Mouse (Mus musculus) hindbrain, embryonic 15.5 days (tissue): ENCODE results near the gene Serpina3f. TPM values are rescaled to one million over a fixed set of nuclear protein-coding genes. Genes with fewer than 3 reads are reported as not detected.
"Not testable (repeated sequence)": the region's sequence is repeated elsewhere in the genome, so short reads cannot be mapped to it uniquely, and the experiment has no call there.

Source experiments
- ATAC-seq: fragments of 200-750 bp; cut with Nextera tagmentation; 2 replicates; pipeline ENCODE4 v1.8.0; 2017; ENCODE audit warnings: low read depth, moderate number of reproducible peaks, moderate TSS enrichment; ENCODE audit not compliant: low FRiP score
- H3K27ac ChIP-seq: fragments of 300-500 bp; sonication (generic); replicated peaks from 2 replicates; pipeline ENCODE4 v1.5.1; 2015; ENCODE audit warnings: mild to moderate bottlenecking, inconsistent platforms
- H3K27me3 ChIP-seq: fragments of 300-500 bp; sonication (generic); 2 replicates; pipeline ENCODE4 v1.6.1; 2015; ENCODE audit warnings: control low read depth, inconsistent platforms
- H3K36me3 ChIP-seq: fragments of 300-500 bp; sonication (generic); 2 replicates; pipeline ENCODE4 v1.6.1; 2015; ENCODE audit warnings: control low read depth, inconsistent platforms
- H3K4me1 ChIP-seq: fragments of 300-500 bp; sonication (generic); replicated peaks from 2 replicates; pipeline ENCODE4 v1.6.1; 2015; ENCODE audit warnings: control low read depth, inconsistent platforms
- H3K4me2 ChIP-seq: fragments of 300-500 bp; sonication (generic); 2 replicates; pipeline ENCODE4 v1.6.1; 2015; ENCODE audit warnings: moderate library complexity, mild to moderate bottlenecking, inconsistent platforms
- H3K4me3 ChIP-seq: fragments of 300-500 bp; sonication (generic); 2 replicates; pipeline ENCODE4 v1.5.1; 2015; ENCODE audit warnings: mild to moderate bottlenecking, inconsistent platforms
- H3K9ac ChIP-seq: fragments of 300-500 bp; sonication (generic); 2 replicates; pipeline ENCODE4 v1.6.1; 2015; ENCODE audit warnings: inconsistent platforms
- H3K9me3 ChIP-seq: fragments of 300-500 bp; sonication (generic); 2 replicates; pipeline ENCODE4 v1.6.1; 2016; ENCODE audit warnings: control low read depth, inconsistent platforms
- WGBS: fragments of 180-500 bp; shearing (Covaris S2); methylation state at CpG from one replicate; pipeline ENCODE4 v1.1.7; 2015; 5-methylcytosine and 5-hydroxymethylcytosine counted together
- polyA plus RNA-seq: library from polyadenylated mRNA; unstranded; fragments of >200 nt; fragmentation: Nextera tagmentation; extraction: Ambion mirVana; gene quantifications from 2 replicates; pipeline ENCODE4 v1.2.1, GENCODE M21; 2015

Gene Serpina3f
- polyA plus RNA-seq, 1 experiment from 2014 or later = 0.10 TPM

GRCm38 (mm10) chr12:104221616-104222015, 7.3 kb downstream of the Serpina3f start:
- WGBS = 86% methylated on average over 1 of the region's 1 CpGs
- H3K9me3 ChIP-seq = no peaks in the 10 kb centered on the region
- no peaks in the 10 kb centered on the region for H3K4me1 ChIP-seq
- H3K27me3 ChIP-seq = no peaks in the 10 kb centered on the region
- H3K36me3 ChIP-seq = no peaks in the 10 kb centered on the region
- H3K4me3 ChIP-seq = no peak overlapping the region
- no peak for ATAC-seq
- H3K27ac ChIP-seq = no peak overlapping the region
- no peak overlapping the region for H3K9ac ChIP-seq
- no peak overlapping the region for H3K4me2 ChIP-seq

DNA sequence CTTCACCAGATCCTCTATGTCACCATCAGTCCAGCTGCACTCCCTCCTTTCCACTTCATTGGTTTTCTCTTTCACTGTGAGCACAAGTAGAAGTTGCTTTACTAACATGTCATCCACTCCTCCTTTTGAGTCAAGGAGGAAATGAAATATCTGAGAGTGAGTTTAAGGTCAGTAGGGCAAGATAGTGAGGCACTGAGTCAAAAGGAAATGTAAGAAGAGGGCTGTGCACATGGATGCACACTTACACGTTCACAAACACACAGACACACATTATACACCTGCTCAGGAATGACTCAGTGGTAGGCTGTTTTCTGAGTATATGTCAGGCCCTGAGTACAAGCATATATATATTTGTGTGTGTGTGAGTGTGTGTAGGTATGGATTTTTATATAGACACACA, 9.3 kb downstream of the Serpina3f start:
- Histone ChIP-seq H3K4me2 (no peak overlapping the region), H3K4me3 (no peak overlapping the region), H3K4me1 (no peaks in the 10 kb centered on the region), H3K9me3 (no peaks in the 10 kb centered on the region), H3K36me3 (no peaks in the 10 kb centered on the region), H3K27ac (no peak overlapping the region), H3K9ac (no peak overlapping the region), H3K27me3 (no peaks in the 10 kb centered on the region)
- WGBS = 75% methylated on average over 1 of the region's 1 CpGs
- ATAC-seq = no peak

GRCm38 (mm10) chr12:104224598-104225300, 10.4 kb downstream of the Serpina3f start:
- H3K9me3 ChIP-seq = no peaks in the 10 kb centered on the region
- no peak overlapping the region for H3K4me2 ChIP-seq
- no peak overlapping the region for H3K4me3 ChIP-seq
- WGBS = 65% methylated on average over 7 of the region's 7 CpGs
- H3K36me3 ChIP-seq = no peaks in the 10 kb centered on the region
- no peak overlapping the region for H3K27ac ChIP-seq
- H3K27me3 ChIP-seq = no peaks in the 10 kb centered on the region
- H3K9ac ChIP-seq = no peak overlapping the region
- ATAC-seq = no peak
- no peaks in the 10 kb centered on the region for H3K4me1 ChIP-seq

- Histone ChIP-seq H3K9ac (no peak overlapping the region), H3K36me3 (no peaks in the 10 kb centered on the region), H3K27ac (no peak overlapping the region), H3K4me3 (no peak overlapping the region), H3K9me3 (no peaks in the 10 kb centered on the region), H3K27me3 (no peaks in the 10 kb centered on the region), H3K4me2 (no peak overlapping the region), H3K4me1 (no peaks in the 10 kb centered on the region)
- WGBS = 81% methylated on average over 2 of the region's 2 CpGs
- no peak for ATAC-seq
Measured at GRCm38 (mm10) chr12:104230762-104231161, 16.4 kb downstream of the Serpina3f start.

DNA sequence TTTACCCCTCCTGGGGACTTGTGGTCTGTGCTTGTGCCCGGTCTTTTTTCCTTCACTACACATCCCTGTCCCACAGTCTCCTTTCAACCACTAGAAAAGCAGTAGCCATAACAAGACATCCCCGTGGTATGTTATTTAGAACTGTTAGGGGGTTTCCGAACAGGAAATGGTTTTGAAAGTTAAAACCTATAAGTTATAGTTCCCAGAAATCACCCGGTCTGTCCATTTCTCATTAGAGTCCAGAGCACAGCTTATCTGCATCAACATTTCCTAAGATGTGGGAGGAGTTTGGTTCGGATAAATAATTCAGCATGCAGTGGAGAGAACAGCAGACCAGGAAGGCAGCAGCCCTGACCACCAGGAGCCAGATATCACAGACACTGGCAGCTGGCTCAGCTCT, 21.6 kb downstream of the Serpina3f start, which contains the start of gene Serpina3g:
TSS of gene Serpina3g (plus strand) at position 331 of the 400 bp plus-strand sequence.
- H3K4me2 ChIP-seq = no peak within 1 kb of the TSS
- H3K4me3 ChIP-seq = no peak within 1 kb of the TSS
- H3K4me1 ChIP-seq = no peaks in the 10 kb centered on the region
- ATAC-seq = no peak
- H3K36me3 ChIP-seq = no peaks in the 10 kb centered on the region
- no peak within 1 kb of the TSS for H3K27ac ChIP-seq
- no peaks in the 10 kb centered on the region for H3K27me3 ChIP-seq
- no peaks in the 10 kb centered on the region for H3K9me3 ChIP-seq
- H3K9ac ChIP-seq = no peak within 1 kb of the TSS
- WGBS = 83% methylated on average over 5 of the region's 5 CpGs

DNA sequence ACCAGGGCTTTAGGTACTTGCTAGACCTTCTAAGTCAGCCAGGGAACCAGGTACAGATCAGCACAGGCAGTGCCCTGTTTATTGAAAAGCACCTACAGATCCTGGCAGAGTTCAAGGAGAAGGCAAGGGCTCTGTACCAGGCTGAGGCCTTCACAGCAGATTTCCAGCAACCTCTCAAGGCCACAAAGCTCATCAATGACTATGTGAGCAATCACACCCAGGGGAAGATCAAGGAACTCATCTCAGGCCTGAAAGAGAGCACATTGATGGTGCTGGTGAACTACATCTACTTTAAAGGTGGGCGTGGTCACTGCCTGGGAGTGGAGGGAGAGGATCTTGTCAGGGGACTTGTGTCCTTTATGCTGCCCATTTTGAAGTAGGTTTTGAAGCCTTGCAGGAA, 23.7 kb downstream of the Serpina3f start:
- not testable (repeated sequence) for H3K27me3 ChIP-seq, H3K27ac ChIP-seq, H3K36me3 ChIP-seq, H3K4me2 ChIP-seq, ATAC-seq, H3K4me3 ChIP-seq, H3K9me3 ChIP-seq, H3K9ac ChIP-seq, H3K4me1 ChIP-seq
- WGBS = 90% methylated on average over 1 of the region's 1 CpGs

DNA sequence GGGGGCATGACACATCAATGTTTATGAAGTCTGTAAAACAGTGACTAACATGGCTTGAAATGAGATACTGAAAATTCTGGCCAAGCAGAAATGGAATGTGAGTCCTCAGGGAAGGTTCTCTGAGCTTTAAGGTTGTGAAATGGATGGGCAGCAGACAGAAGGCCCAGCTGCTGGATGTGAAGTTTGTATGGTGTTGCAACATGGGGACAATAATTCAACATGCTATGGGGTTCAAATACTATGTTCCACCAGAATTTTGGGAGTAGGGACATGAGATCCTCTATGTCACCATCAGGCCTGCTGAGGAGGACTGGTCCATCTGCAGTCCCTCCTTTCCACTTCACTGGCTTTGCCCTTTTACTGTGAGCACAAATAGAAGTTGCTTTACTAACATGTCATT, 29.0 kb downstream of the Serpina3f start:
- no peaks in the 10 kb centered on the region for H3K27me3 ChIP-seq
- ATAC-seq = no peak
- no peaks in the 10 kb centered on the region for H3K9me3 ChIP-seq
- H3K9ac ChIP-seq = no peak overlapping the region
- H3K4me2 ChIP-seq = no peak overlapping the region
- H3K4me1 ChIP-seq = peaks cover 10% of the 10 kb centered on the region
- no peaks in the 10 kb centered on the region for H3K36me3 ChIP-seq
- H3K4me3 ChIP-seq = no peak overlapping the region
- no peak overlapping the region for H3K27ac ChIP-seq

- Histone ChIP-seq H3K9ac (no peak overlapping the region), H3K4me3 (no peak overlapping the region), H3K9me3 (no peaks in the 10 kb centered on the region), H3K4me2 (no peak overlapping the region), H3K27me3 (no peaks in the 10 kb centered on the region), H3K27ac (no peak overlapping the region), H3K4me1 (peaks cover 10% of the 10 kb centered on the region), H3K36me3 (no peaks in the 10 kb centered on the region)
- 67% methylated on average over 1 of the region's 1 CpGs for WGBS
- ATAC-seq = no peak
Measured at GRCm38 (mm10) chr12:104245092-104245491, 30.7 kb downstream of the Serpina3f start.

- no peaks in the 10 kb centered on the region for H3K27me3 ChIP-seq
- no peak overlapping the region for H3K4me3 ChIP-seq
- no peak for ATAC-seq
- H3K27ac ChIP-seq = no peak overlapping the region
- H3K4me2 ChIP-seq = no peak overlapping the region
- no peaks in the 10 kb centered on the region for H3K9me3 ChIP-seq
- no peak overlapping the region for H3K9ac ChIP-seq
- peaks cover 10% of the 10 kb centered on the region for H3K4me1 ChIP-seq
- H3K36me3 ChIP-seq = no peaks in the 10 kb centered on the region
- WGBS = 79% methylated on average over 3 of the region's 3 CpGs
Measured at GRCm38 (mm10) chr12:104245595-104245994, 31.3 kb downstream of the Serpina3f start.

DNA sequence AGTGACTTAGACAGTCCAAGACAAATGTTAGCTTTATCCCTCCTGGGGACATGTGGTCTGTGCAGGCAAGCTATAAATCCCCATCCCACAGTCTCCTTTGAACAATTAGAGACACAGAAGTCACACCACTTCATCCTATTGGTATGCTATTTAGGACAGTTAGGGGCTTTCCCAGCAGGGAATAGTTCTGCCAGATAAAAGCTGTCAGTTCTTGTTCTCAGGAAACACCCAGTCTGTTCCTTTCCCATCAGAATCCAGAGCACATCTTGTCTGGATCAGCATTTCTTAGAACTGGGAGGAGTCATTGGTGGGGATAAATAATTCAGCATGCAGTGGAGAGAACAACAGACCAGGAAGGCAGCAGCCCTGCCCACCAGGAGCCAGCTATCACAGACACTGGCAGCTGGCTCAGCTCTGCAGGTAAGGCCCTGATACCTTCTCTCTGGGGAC, 33.2 kb downstream of the Serpina3f start:
- peak; percentile 72; the same call in 1 of the 2 replicates for ATAC-seq
- Histone ChIP-seq H3K4me3 (no peak overlapping the region), H3K9me3 (no peaks in the 10 kb centered on the region), H3K36me3 (no peaks in the 10 kb centered on the region), H3K27me3 (no peaks in the 10 kb centered on the region), H3K9ac (no peak overlapping the region), H3K27ac (no peak overlapping the region), H3K4me1 (peaks cover 10% of the 10 kb centered on the region), H3K4me2 (no peak overlapping the region)

DNA sequence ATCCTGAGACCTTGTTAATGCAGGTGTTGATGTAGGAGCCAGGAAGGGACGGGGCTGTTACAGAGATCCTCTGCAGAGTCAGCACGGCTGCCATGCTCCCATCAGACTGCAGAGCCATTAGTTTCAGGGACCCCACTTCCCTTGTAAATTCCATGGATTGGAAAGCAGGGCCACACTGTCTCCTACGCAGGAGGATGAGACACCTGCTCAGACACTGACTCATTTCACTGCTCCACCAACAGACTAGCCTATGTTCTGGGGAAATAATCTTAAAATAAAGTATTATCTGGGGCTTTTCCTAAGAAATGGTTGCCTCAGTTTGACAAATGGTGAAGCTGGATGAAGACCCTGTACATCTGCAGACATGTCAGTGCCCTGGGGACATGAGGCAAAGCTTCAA, 33.9 kb downstream of the Serpina3f start:
- Histone ChIP-seq H3K36me3 (no peaks in the 10 kb centered on the region), H3K27ac (no peak overlapping the region), H3K9me3 (no peaks in the 10 kb centered on the region), H3K4me3 (no peak overlapping the region), H3K9ac (no peak overlapping the region), H3K27me3 (no peaks in the 10 kb centered on the region), H3K4me1 (peaks cover 10% of the 10 kb centered on the region), H3K4me2 (no peak overlapping the region)
- ATAC-seq = no peak
- 78% methylated on average over 3 of the region's 3 CpGs for WGBS

GRCm38 (mm10) chr12:104261041-104261440, 46.7 kb downstream of the Serpina3f start:
- no peaks in the 10 kb centered on the region for H3K36me3 ChIP-seq
- no peaks in the 10 kb centered on the region for H3K4me1 ChIP-seq
- H3K4me3 ChIP-seq = no peak overlapping the region
- H3K9ac ChIP-seq = no peak overlapping the region
- H3K9me3 ChIP-seq = no peaks in the 10 kb centered on the region
- no peak for ATAC-seq
- no peaks in the 10 kb centered on the region for H3K27me3 ChIP-seq
- H3K4me2 ChIP-seq = no peak overlapping the region
- WGBS = 53% methylated on average over 3 of the region's 3 CpGs
- H3K27ac ChIP-seq = no peak overlapping the region

GRCm38 (mm10) chr12:104262863-104263262, 48.5 kb downstream of the Serpina3f start, which contains the start of gene Serpina3i:
Gene Serpina3i (plus strand): TSS chr12:104263122.
- Histone ChIP-seq H3K27ac (no peak within 1 kb of the TSS), H3K4me3 (no peak within 1 kb of the TSS), H3K9me3 (no peaks in the 10 kb centered on the region), H3K9ac (no peak within 1 kb of the TSS), H3K4me1 (no peaks in the 10 kb centered on the region), H3K27me3 (no peaks in the 10 kb centered on the region), H3K4me2 (no peak within 1 kb of the TSS), H3K36me3 (no peaks in the 10 kb centered on the region)
- ATAC-seq = no peak
